Mouse (Mus musculus) adrenal gland, postnatal 0 days (tissue): ENCODE data around the gene Ceacam5. TPM values are rescaled to one million over a fixed set of nuclear protein-coding genes. Genes with fewer than 3 reads are reported as not detected.

Experiments used
- polyA plus RNA-seq: library from polyadenylated mRNA; unstranded; fragments of >200 nt; fragmentation: Nextera tagmentation; extraction: Ambion mirVana; gene quantifications from 2 replicates; pipeline ENCODE4 v1.2.1, GENCODE M21; 2015

The Ceacam5 gene
- polyA plus RNA-seq: not detected in 2 replicates

DNA sequence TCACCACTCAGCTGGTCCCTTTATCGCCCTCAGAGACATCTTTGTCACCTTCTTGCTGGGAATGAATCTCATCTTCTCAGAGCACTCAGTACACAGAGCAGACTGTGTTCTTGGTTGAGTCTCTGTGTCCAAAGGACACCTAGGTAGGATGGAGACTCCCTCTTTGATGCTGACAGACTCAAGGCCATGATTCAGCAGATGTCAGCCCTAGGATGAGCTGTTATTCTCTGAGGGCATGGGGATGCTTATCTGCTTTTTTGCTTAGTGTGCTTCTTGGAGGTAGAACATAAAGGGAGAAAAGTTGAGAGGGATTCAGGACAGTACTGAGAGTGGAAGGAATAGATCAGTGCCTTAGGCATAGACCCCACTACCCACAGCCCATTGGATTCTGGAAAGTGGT is at the start of gene Ceacam5:
Gene Ceacam5 (plus strand): TSS at position 301 of the 400 bp plus-strand sequence.

Other genes with a start within 250 kb of the Ceacam5 start
- gene Ceacam14, start 99.4 kb downstream of the Ceacam5 start, polyA plus RNA-seq: not detected in 2 replicates
- not detected in 2 replicates for gene Gm5155, start 158.5 kb downstream of the Ceacam5 start, polyA plus RNA-seq